Mouse (Mus musculus) left cerebral cortex, postnatal 36 days (tissue): ENCODE data around the gene Epop. TPM values are rescaled to one million over a fixed set of nuclear protein-coding genes. Genes with fewer than 3 reads are reported as not detected.
"Not testable (repeated sequence)": the region's sequence is repeated elsewhere in the genome, so short reads cannot be mapped to it uniquely, and the experiment has no call there.

Source experiments
- DNase-seq, 2 experiments: peaks; one replicate each; pipeline ENCODE4 v3.0.0; 2021 to 2022; ENCODE audit warnings: low spot score in 2 of 2, mixed read lengths in 1 of 2
- intact Hi-C: fragments of 180-260 bp; cut with DNase I; formaldehyde crosslinking; loops from one replicate; pipeline ENCODE4 v1.15.1; 2025
- total RNA-seq, 2 experiments: library from RNA; stranded (reverse); gene quantifications; 2 replicates each; pipeline ENCODE4 v1.2.3; 2021

The Epop gene
- total RNA-seq, 2 experiments from 2014 or later: 90.9 to 102 TPM

- intact Hi-C loops: loop anchor here (5.0 kb wide), 1 partner anchor 60 kb away; no protein-coding TSS in a partner anchor
- not testable (repeated sequence) for DNase-seq
These were observed 2.9 kb upstream of the Epop start for GRCm38 (mm10) chr11:97632440-97632839.

GRCm38 (mm10) chr11:97631938-97632337 lies 2.4 kb upstream of the Epop start:
- intact Hi-C loops: loop anchor here (5.0 kb wide), 1 partner anchor 60 kb away; no protein-coding TSS in a partner anchor
- peak; percentile 86 to 87 for DNase-seq

- intact Hi-C loops: loop anchor here (5.0 kb wide), 1 partner anchor 61 kb away; no protein-coding TSS in a partner anchor
- DNase-seq: peak; percentile 46 to 55
These were observed 2.0 kb upstream of the Epop start for GRCm38 (mm10) chr11:97631500-97631899.

- intact Hi-C loops: loop anchor here (5.0 kb wide), 1 partner anchor 61 kb away; no protein-coding TSS in a partner anchor
- DNase-seq: no peak
These were observed 1.5 kb upstream of the Epop start for GRCm38 (mm10) chr11:97631046-97631445.

- intact Hi-C loops: no loop called here
- DNase-seq: peak in 1 of 2 experiments; percentile 48
These were observed 659 bp downstream of the Epop start for GRCm38 (mm10) chr11:97628568-97629518.

- intact Hi-C loops: no loop called here
- peak in 1 of 2 experiments; percentile 18 for DNase-seq
These were observed 1.3 kb downstream of the Epop start for GRCm38 (mm10) chr11:97628303-97628567.

GRCm38 (mm10) chr11:97627556-97628302 lies 1.8 kb downstream of the Epop start:
- intact Hi-C loops: no loop called here

GRCm38 (mm10) chr11:97626850-97627249 lies 2.7 kb downstream of the Epop start:
- intact Hi-C loops: no loop called here
- DNase-seq: no peak

More at GRCm38 (mm10) chr11:97627556-97628302, 1.8 kb downstream of the Epop start:
- no peak for DNase-seq

- intact Hi-C loops: no loop called here
- no peak for DNase-seq
These were observed 3.1 kb downstream of the Epop start for GRCm38 (mm10) chr11:97626431-97626830.

GRCm38 (mm10) chr11:97625551-97625950 lies 4.0 kb downstream of the Epop start:
- intact Hi-C loops: no loop called here
- DNase-seq: no peak

GRCm38 (mm10) chr11:97623166-97623565 lies 6.3 kb downstream of the Epop start:
- intact Hi-C loops: loop anchor here (2.0 kb wide), 1 partner anchor 134 kb away; no protein-coding TSS in a partner anchor
- no peak for DNase-seq

- intact Hi-C loops: loop anchor here (1.0 to 2.0 kb wide), 2 partner anchors 91 to 134 kb away; no protein-coding TSS in a partner anchor
- DNase-seq: peak; percentile 61 to 72
These were observed 7.1 kb downstream of the Epop start for GRCm38 (mm10) chr11:97622440-97622839.

GRCm38 (mm10) chr11:97619391-97619795 lies 10.1 kb downstream of the Epop start:
- intact Hi-C loops: loop anchor here (2.0 kb wide), 1 partner anchor 45 kb away; no protein-coding TSS in a partner anchor
- peak; percentile 62 to 66 for DNase-seq

- intact Hi-C loops: loop anchor here (2.0 kb wide), 1 partner anchor 44 kb away; no protein-coding TSS in a partner anchor
- DNase-seq: no peak
These were observed 11.1 kb downstream of the Epop start for GRCm38 (mm10) chr11:97618368-97618767.

- DNase-seq: no peak
- intact Hi-C loops: no loop called here
These were observed 14.2 kb downstream of the Epop start for GRCm38 (mm10) chr11:97615276-97615675.

- peak; percentile 84 to 90 for DNase-seq
- intact Hi-C loops: loop anchor here (2.0 kb wide), 1 partner anchor 36 kb away; no protein-coding TSS in a partner anchor
These were observed 18.4 kb downstream of the Epop start for GRCm38 (mm10) chr11:97611076-97611475.

- intact Hi-C loops: loop anchor here (2.0 kb wide), 1 partner anchor 35 kb away; no protein-coding TSS in a partner anchor
- DNase-seq: peak; percentile 75 to 85
These were observed 19.8 kb downstream of the Epop start for GRCm38 (mm10) chr11:97609743-97610142.

GRCm38 (mm10) chr11:97608933-97609332 lies 20.6 kb downstream of the Epop start:
- DNase-seq: no peak
- intact Hi-C loops: no loop called here

- intact Hi-C loops: no loop called here
These were observed 22.3 kb downstream of the Epop start for GRCm38 (mm10) chr11:97607056-97607725.

More at GRCm38 (mm10) chr11:97607056-97607725, 22.3 kb downstream of the Epop start:
- DNase-seq: no peak
